Mouse (Mus musculus) left cerebral cortex, postnatal 14 days (tissue): ENCODE results near the gene Gm9913. TPM values are rescaled to one million over a fixed set of nuclear protein-coding genes. Genes with fewer than 3 reads are reported as not detected.

Experiments
- DNase-seq, 2 experiments: peaks; one replicate each; pipeline ENCODE4 v3.0.0; 2021 to 2022; ENCODE audit warnings: low spot score in 2 of 2, mixed read lengths in 1 of 2
- intact Hi-C: fragments of 180-260 bp; cut with DNase I; formaldehyde crosslinking; loops from one replicate; pipeline ENCODE4 v1.15.1; 2025
- total RNA-seq, 2 experiments: library from RNA; stranded (reverse); gene quantifications; 2 replicates each; pipeline ENCODE4 v1.2.3; 2021

Gm9913 gene
- total RNA-seq, 2 experiments from 2014 or later = 0.27 TPM; not detected in 1

DNA sequence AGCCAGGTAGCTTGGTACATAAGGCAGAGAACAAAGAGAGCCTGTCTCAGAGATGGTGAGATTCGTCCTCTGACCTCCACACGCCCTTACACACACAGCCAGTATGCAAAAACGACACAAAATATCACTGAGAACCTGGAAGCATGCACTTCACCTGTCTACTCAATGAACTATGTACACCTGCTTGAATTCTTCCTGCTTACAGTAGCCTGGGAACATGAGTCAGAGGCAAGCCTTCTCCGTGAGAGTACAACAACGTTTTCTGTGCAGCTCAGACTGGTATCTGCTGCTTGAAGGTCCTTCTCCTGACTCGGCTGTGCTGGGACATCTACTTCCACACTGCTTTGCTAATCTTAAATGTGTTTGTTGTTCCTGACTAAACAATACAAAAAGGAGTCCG, 36.6 kb downstream of the Gm9913 start:
- no peak for DNase-seq
- intact Hi-C loops = no loop called here

DNA sequence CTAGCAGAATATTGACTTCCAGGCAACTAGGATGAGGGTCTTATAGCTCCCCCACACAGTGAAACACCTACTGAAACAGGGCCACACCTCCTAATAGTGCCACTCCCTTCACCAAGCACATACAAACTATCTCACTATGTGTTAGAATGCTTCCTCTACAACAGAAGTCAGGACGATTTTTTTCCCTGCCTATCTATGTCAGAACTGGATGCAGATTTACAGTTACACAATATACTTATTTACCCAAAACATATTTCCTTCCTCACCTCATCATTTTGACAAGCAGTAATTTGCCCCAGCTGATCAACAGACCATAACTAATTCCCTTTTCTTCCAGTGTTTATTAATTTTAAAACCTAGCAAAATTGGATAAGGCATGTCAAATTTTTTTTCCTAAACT, 38.8 kb downstream of the Gm9913 start:
- no peak for DNase-seq
- intact Hi-C loops = no loop called here

DNA sequence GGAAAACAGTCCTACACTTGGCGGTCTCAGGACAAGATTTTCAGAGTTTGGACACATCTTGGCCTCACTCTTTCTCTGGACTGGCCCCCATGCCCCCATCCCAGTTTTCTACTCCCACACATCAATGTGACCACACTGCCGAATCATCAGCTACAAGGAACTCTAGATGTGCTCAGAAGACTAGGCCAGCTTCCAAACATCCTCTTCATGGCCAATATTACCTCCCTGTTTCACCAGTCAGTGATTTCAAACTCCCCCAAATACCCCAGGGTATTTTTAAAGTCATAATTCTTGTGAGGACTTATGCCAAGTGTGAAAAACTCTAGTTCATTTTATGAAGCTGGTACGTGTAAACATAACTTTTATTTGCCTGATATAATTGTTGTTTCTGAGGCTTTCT, 40.1 kb downstream of the Gm9913 start:
- intact Hi-C loops = no loop called here
- DNase-seq = no peak

DNA sequence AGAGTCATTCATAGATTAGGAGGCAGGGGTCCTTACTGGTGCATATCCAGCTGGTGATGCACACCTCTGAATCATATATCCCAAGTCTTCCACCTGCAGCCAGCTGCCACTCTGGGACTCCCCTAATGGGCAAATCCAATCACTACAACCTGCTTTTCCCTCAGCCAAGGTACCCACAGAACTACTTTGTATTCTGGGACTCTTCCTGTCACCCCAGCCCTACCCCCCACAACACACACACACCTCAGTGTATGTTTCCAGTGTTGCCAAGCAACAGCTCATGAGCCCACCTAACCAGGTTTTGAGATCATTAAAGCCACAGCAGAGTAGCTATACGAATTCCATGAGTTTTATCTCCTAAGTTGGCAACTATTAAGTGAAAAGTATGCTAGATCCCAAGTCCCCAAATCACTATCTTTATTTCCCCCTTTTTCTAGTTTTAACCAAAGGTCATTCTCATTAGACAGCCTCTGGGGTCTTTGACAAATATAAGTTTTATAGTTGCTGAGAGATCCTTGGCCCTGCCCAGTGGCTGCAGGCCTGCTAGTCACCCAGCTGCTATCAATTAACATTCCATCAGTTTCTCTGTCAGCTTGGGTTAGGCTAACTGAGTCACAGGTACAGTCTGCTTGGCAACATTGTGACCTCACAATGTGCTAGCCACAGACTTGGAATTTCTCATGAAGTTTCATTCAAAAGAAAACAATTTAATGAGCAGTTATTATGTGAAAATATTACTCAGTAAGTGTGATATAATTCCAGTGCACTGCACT, 44.1 kb downstream of the Gm9913 start:
- DNase-seq = no peak
- intact Hi-C loops = no loop called here

DNA sequence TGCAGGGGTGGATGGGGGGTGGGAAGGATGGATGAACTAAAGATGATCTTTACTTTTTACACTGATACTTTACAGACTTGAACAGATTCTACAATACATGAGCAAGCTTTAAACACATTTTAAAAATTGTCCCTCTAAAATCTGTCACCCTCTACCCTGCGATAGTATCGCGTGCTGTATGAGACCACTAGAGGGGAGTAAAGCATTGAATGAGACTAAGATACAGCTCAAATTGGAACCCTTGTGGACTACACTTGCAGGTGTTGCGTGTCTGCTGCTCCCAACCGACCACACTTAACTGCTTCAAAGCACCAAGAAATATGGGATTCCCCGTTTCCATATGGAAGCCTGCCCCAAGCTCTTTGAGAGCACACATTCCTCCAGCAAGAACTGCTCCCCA, 50.9 kb downstream of the Gm9913 start:
- no peak for DNase-seq
- intact Hi-C loops = no loop called here

Other genes starting within 250 kb of the Gm9913 start
- 1 to 10 TPM; 5.8 to 7.3 TPM for gene Fbn1, start 2.9 kb downstream of the Gm9913 start, total RNA-seq
- gene Cep152, start 120.0 kb downstream of the Gm9913 start, total RNA-seq = 1 to 10 TPM; 1.7 to 2.2 TPM
- 100 to 1,000 TPM; 303 TPM for gene Eid1, start 168.0 kb downstream of the Gm9913 start, total RNA-seq
- gene Shc4, start 219.1 kb downstream of the Gm9913 start, total RNA-seq = 1 to 10 TPM; 4.9 to 5.5 TPM